Mouse (Mus musculus): ENCODE measurements around the gene Tet1.

Gene Tet1

GRCm38 (mm10) chr10:62891025-62891424 is 17.8 kb downstream of the Tet1 start:
- DNase-seq, result no peak

- peak; percentile 76 to 82 for DNase-seq
Measured at GRCm38 (mm10) chr10:62886799-62887591, 21.8 kb downstream of the Tet1 start.

- DNase-seq, result peak in 1 of 2 experiments; percentile 7
Measured at GRCm38 (mm10) chr10:62885969-62886798, 22.6 kb downstream of the Tet1 start.

- no peak for DNase-seq
Measured at GRCm38 (mm10) chr10:62885460-62885859, 23.3 kb downstream of the Tet1 start.

- no peak for DNase-seq
Measured at GRCm38 (mm10) chr10:62884517-62884916, 24.3 kb downstream of the Tet1 start.

GRCm38 (mm10) chr10:62883933-62884372 is 24.8 kb downstream of the Tet1 start:
- no peak for DNase-seq

- peak in 1 of 2 experiments; percentile 36 for DNase-seq
Measured at GRCm38 (mm10) chr10:62881211-62881610, 27.6 kb downstream of the Tet1 start.

- DNase-seq, result no peak
Measured at GRCm38 (mm10) chr10:62878056-62878455, 30.7 kb downstream of the Tet1 start.

- DNase-seq, result no peak
Measured at GRCm38 (mm10) chr10:62875565-62875964, 33.2 kb downstream of the Tet1 start.

- DNase-seq, result no peak
Measured at GRCm38 (mm10) chr10:62874828-62875227, 34.0 kb downstream of the Tet1 start.

GRCm38 (mm10) chr10:62866035-62866791 is 42.6 kb downstream of the Tet1 start:
- DNase-seq, result peak; percentile 73 to 74

- DNase-seq, result peak; percentile 89
Measured at GRCm38 (mm10) chr10:62865167-62866034, 43.4 kb downstream of the Tet1 start.

- peak; percentile 14 to 31 for DNase-seq
Measured at GRCm38 (mm10) chr10:62863563-62863962, 45.2 kb downstream of the Tet1 start.

- DNase-seq, result peak in 1 of 2 experiments; percentile 30
Measured at GRCm38 (mm10) chr10:62862435-62862834, 46.4 kb downstream of the Tet1 start.

- no peak for DNase-seq
Measured at GRCm38 (mm10) chr10:62858967-62859366, 49.8 kb downstream of the Tet1 start.

GRCm38 (mm10) chr10:62856690-62857290 is 52.0 kb downstream of the Tet1 start:
- peak; percentile 32 to 38 for DNase-seq

GRCm38 (mm10) chr10:62854992-62855391 is 53.8 kb downstream of the Tet1 start:
- DNase-seq, result no peak

GRCm38 (mm10) chr10:62854581-62854980 is 54.2 kb downstream of the Tet1 start:
- no peak for DNase-seq

GRCm38 (mm10) chr10:62851578-62851977 is 57.2 kb downstream of the Tet1 start:
- no peak for DNase-seq

GRCm38 (mm10) chr10:62851025-62851424 is 57.8 kb downstream of the Tet1 start:
- no peak for DNase-seq

- DNase-seq, result no peak
Measured at GRCm38 (mm10) chr10:62848783-62849182, 60.0 kb downstream of the Tet1 start.

Measured in cerebellum, postnatal 25 days (tissue).